Mouse (Mus musculus) CH12.LX (cell line): ENCODE measurements around the gene Nmral1. TPM values are rescaled to one million over a fixed set of nuclear protein-coding genes. Genes with fewer than 3 reads are reported as not detected.
"Not testable (repeated sequence)": the region's sequence is repeated elsewhere in the genome, so short reads cannot be mapped to it uniquely, and the experiment has no call there.

ENCODE experiments used
- DNase-seq: peaks from one replicate; pipeline ENCODE4 v3.0.0-alpha.2; 2013; ENCODE audit errors: extremely low read depth
- H3K27ac ChIP-seq: 2 replicates; pipeline ENCODE4 v1.5.1; 2012; ENCODE audit warnings: low read depth, mild to moderate bottlenecking, control low read depth, moderate library complexity; ENCODE audit not compliant: insufficient read depth
- H3K27me3 ChIP-seq: replicated peaks from 2 replicates; pipeline ENCODE3; 2012; ENCODE audit warnings: inconsistent platforms
- H3K36me3 ChIP-seq, 2 experiments: replicated peaks in 1 of 2; 2 replicates each; pipeline versions ENCODE3 to v1.6.1; 2012; ENCODE audit warnings: inconsistent platforms in 1 of 2, low read length in 1 of 2, mild to moderate bottlenecking in 1 of 2, mixed read lengths in 1 of 2, moderate library complexity in 1 of 2; ENCODE audit not compliant: control insufficient read depth in 1 of 2, insufficient read depth in 1 of 2
- H3K4me1 ChIP-seq, 2 experiments: 2 replicates each; pipeline ENCODE4 v1.6.1; 2012; ENCODE audit warnings: inconsistent platforms in 1 of 2, moderate library complexity in 1 of 2; ENCODE audit not compliant: insufficient read depth in 2 of 2, control insufficient read depth in 1 of 2
- H3K4me2 ChIP-seq: 2 replicates; pipeline ENCODE4 v1.6.1; 2012; ENCODE audit warnings: low read depth, mild to moderate bottlenecking, control low read depth; ENCODE audit not compliant: poor library complexity, insufficient read depth, severe bottlenecking
- H3K4me3 ChIP-seq, 3 experiments: fragments of 150-350 bp in 1 of 3; sonication (generic) in 1 of 3; replicated peaks in 1 of 3; 2 replicates each; pipeline versions ENCODE3 to v1.5.1; 2011 to 2012; ENCODE audit warnings: low read depth in 2 of 3, low read length in 2 of 3, mild to moderate bottlenecking in 2 of 3, moderate library complexity in 2 of 3, control low read depth in 1 of 3, improper control_type of control experiment in 1 of 3, inconsistent platforms in 1 of 3, mixed read lengths in 1 of 3; ENCODE audit not compliant: poor library complexity in 1 of 3
- H3K79me2 ChIP-seq: replicated peaks from 2 replicates; pipeline ENCODE4 v1.6.1; 2012; ENCODE audit warnings: mild to moderate bottlenecking, moderate library complexity; ENCODE audit not compliant: control insufficient read depth, poor library complexity, insufficient read depth, severe bottlenecking; ENCODE audit errors: extremely low read depth
- H3K9ac ChIP-seq: 2 replicates; pipeline ENCODE4 v1.6.1; 2012; ENCODE audit warnings: low read depth, mild to moderate bottlenecking, control low read depth, moderate library complexity; ENCODE audit not compliant: insufficient read depth
- H3K9me3 ChIP-seq: replicated peaks from 2 replicates; pipeline ENCODE3; 2012; ENCODE audit warnings: low read length, inconsistent platforms, mixed read lengths
- BHLHE40 ChIP-seq: IDR thresholded peaks from 2 replicates; pipeline ENCODE4 v1.6.1; 2011; ENCODE audit warnings: mild to moderate bottlenecking, low read depth, low read length, improper control_type of control experiment
- CHD1 ChIP-seq: IDR thresholded peaks from 2 replicates; pipeline ENCODE4 v1.6.1; 2012; ENCODE audit warnings: low read depth, low read length, improper control_type of control experiment, inconsistent platforms
- CHD2 ChIP-seq: IDR thresholded peaks from 2 replicates; pipeline ENCODE4 v1.6.1; 2011; ENCODE audit warnings: low read length, improper control_type of control experiment
- CTCF ChIP-seq, 2 experiments: IDR thresholded peaks in 1 of 2; conservative IDR thresholded peaks in 1 of 2; 2 replicates each; pipeline ENCODE4 v1.5.1; 2011 to 2012; ENCODE audit warnings: low read depth in 2 of 2, low read length in 2 of 2, improper control_type of control experiment in 1 of 2, inconsistent platforms in 1 of 2, mild to moderate bottlenecking in 1 of 2, moderate library complexity in 1 of 2
- E2F4 ChIP-seq: IDR thresholded peaks from 2 replicates; pipeline ENCODE4 v1.6.1; 2011; ENCODE audit warnings: low read depth, low read length, improper control_type of control experiment; ENCODE audit not compliant: insufficient replicate concordance
- ELF1 ChIP-seq: IDR thresholded peaks from 2 replicates; pipeline ENCODE4 v1.6.1; 2014; ENCODE audit warnings: low read depth, mild to moderate bottlenecking, inconsistent platforms, low read length, improper control_type of control experiment
- EP300 ChIP-seq: IDR thresholded peaks from 2 replicates; pipeline ENCODE4 v1.6.1; 2011; ENCODE audit warnings: low read length, improper control_type of control experiment
- ETS1 ChIP-seq: conservative IDR thresholded peaks from 2 replicates; pipeline ENCODE4 v1.6.1; 2012; ENCODE audit warnings: low read depth, mild to moderate bottlenecking, inconsistent platforms, low read length, improper control_type of control experiment, moderate library complexity
- GABPA ChIP-seq: IDR thresholded peaks from 2 replicates; pipeline ENCODE4 v1.6.1; 2012; ENCODE audit warnings: low read depth, low read length, improper control_type of control experiment, inconsistent platforms; ENCODE audit not compliant: insufficient replicate concordance
- HCFC1 ChIP-seq: IDR thresholded peaks from 2 replicates; pipeline ENCODE4 v1.6.1; 2012; ENCODE audit warnings: low read depth, mild to moderate bottlenecking, inconsistent platforms, low read length, improper control_type of control experiment
- IRF4 ChIP-seq: IDR thresholded peaks from 2 replicates; pipeline ENCODE4 v1.6.1; 2014; ENCODE audit warnings: low read depth, mild to moderate bottlenecking, inconsistent platforms, low read length, improper control_type of control experiment
- JUND ChIP-seq: conservative IDR thresholded peaks from 2 replicates; pipeline ENCODE4 v1.6.1; 2011; ENCODE audit warnings: low read depth, low read length, improper control_type of control experiment
- MAFK ChIP-seq: IDR thresholded peaks from 2 replicates; pipeline ENCODE4 v1.6.1; 2011; ENCODE audit warnings: low read length, improper control_type of control experiment; ENCODE audit not compliant: insufficient replicate concordance
- MAX ChIP-seq: IDR thresholded peaks from 2 replicates; pipeline ENCODE4 v1.6.1; 2011; ENCODE audit warnings: low read length, improper control_type of control experiment
- MAZ ChIP-seq: IDR thresholded peaks from 2 replicates; pipeline ENCODE4 v1.6.1; 2012; ENCODE audit warnings: low read depth, mild to moderate bottlenecking, inconsistent platforms, low read length, improper control_type of control experiment, moderate library complexity
- MXI1 ChIP-seq: IDR thresholded peaks from 2 replicates; pipeline ENCODE4 v1.6.1; 2011; ENCODE audit warnings: mild to moderate bottlenecking, low read depth, low read length, improper control_type of control experiment
- NRF1 ChIP-seq: IDR thresholded peaks from 2 replicates; pipeline ENCODE4 v1.6.1; 2014; ENCODE audit warnings: low read depth, mild to moderate bottlenecking, inconsistent platforms, low read length, improper control_type of control experiment, moderate library complexity
- PAX5 ChIP-seq: IDR thresholded peaks from 2 replicates; pipeline ENCODE4 v1.6.1; 2012; ENCODE audit warnings: low read length, inconsistent platforms, mixed read lengths
- POLR2A ChIP-seq: IDR thresholded peaks from 2 replicates; pipeline ENCODE4 v1.6.1; 2011; ENCODE audit warnings: low read depth, mild to moderate bottlenecking, improper control_type of control experiment, low read length
- POLR2AphosphoS2 ChIP-seq: IDR thresholded peaks from 2 replicates; pipeline ENCODE4 v1.6.1; 2011; ENCODE audit warnings: low read depth, low read length, improper control_type of control experiment
- RAD21 ChIP-seq: IDR thresholded peaks from 2 replicates; pipeline ENCODE4 v1.6.1; 2011; ENCODE audit warnings: low read depth, mild to moderate bottlenecking, low read length, improper control_type of control experiment, moderate library complexity
- RCOR1 ChIP-seq: conservative IDR thresholded peaks from 2 replicates; pipeline ENCODE4 v1.6.1; 2012; ENCODE audit warnings: low read depth, mild to moderate bottlenecking, inconsistent platforms, low read length, improper control_type of control experiment
- SMC3 ChIP-seq: IDR thresholded peaks from 2 replicates; pipeline ENCODE4 v1.6.1; 2011; ENCODE audit warnings: low read depth, low read length, improper control_type of control experiment
- TCF12 ChIP-seq: IDR thresholded peaks from 2 replicates; pipeline ENCODE4 v1.6.1; 2014; ENCODE audit warnings: low read depth, mild to moderate bottlenecking, inconsistent platforms, low read length, improper control_type of control experiment
- USF1 ChIP-seq: IDR thresholded peaks from 2 replicates; pipeline ENCODE4 v1.6.1; 2014; ENCODE audit warnings: low read depth, mild to moderate bottlenecking, inconsistent platforms, low read length, improper control_type of control experiment
- USF2 ChIP-seq: conservative IDR thresholded peaks from 2 replicates; pipeline ENCODE4 v1.6.1; 2011; ENCODE audit warnings: low read depth, low read length, improper control_type of control experiment
- ZC3H11A ChIP-seq: IDR thresholded peaks from 2 replicates; pipeline ENCODE4 v1.6.1; 2012; ENCODE audit warnings: low read depth, mild to moderate bottlenecking, inconsistent platforms, low read length, improper control_type of control experiment
- ZMIZ1 ChIP-seq: IDR thresholded peaks from 2 replicates; pipeline ENCODE4 v1.6.1; 2012; ENCODE audit warnings: low read depth, mild to moderate bottlenecking, inconsistent platforms, low read length, improper control_type of control experiment
- ZNF384 ChIP-seq: IDR thresholded peaks from 2 replicates; pipeline ENCODE4 v1.6.1; 2012; ENCODE audit warnings: low read depth, low read length, improper control_type of control experiment, inconsistent platforms
- dilution Hi-C: fragments of 300-500 bp; cut with MboI; formaldehyde crosslinking; loops from 2 replicates; pipeline ENCODE4 v1.14.3; 2020; ENCODE audit warnings: low sequenced_read_pairs; ENCODE audit not compliant: extremely low pct_unique_long_range_greater_than_20kb, extremely low pct_ligation_motif_present
- in situ Hi-C: fragments of 300-500 bp; cut with MboI; formaldehyde crosslinking; loops from 3 replicates; pipeline ENCODE4 v1.14.3; 2019; ENCODE audit warnings: low sequenced_read_pairs, low pct_ligation_motif_present, low pct_unique_long_range_greater_than_20kb, mixed read lengths
- polyA plus RNA-seq: library from polyadenylated mRNA; unstranded; fragments of >175 nt; gene quantifications from 2 replicates; pipeline ENCODE4 v1.2.1, GENCODE M21; 2012; ENCODE audit warnings: low read depth; ENCODE audit not compliant: insufficient read length
- total RNA-seq, 2 experiments: library from RNA; depleted of rRNA; stranded (reverse); fragments of 300-350 nt in 1 of 2; fragments of >200 nt in 1 of 2; gene quantifications; 2 replicates each; pipeline ENCODE4 v1.2.3; 2012 to 2014

Nmral1 gene
- total and polyA plus RNA-seq, 3 experiments = 2.4 to 20.0 (median 3.2) TPM

- H3K27me3 ChIP-seq, in situ Hi-C loops: not testable (repeated sequence)
- TF ChIP-seq CHD1 = peak; percentile 95
- 0 out of 2 replicates have a peak, but pooled peaks have one; percentile 4 for TF ChIP-seq ZMIZ1
- peak; percentile 26; the same call in 1 of the 2 replicates for TF ChIP-seq IRF4
- TF ChIP-seq, all 38 proteins: peak for 3; not testable (repeated sequence) for 35
- DNase-seq, H3K9me3 ChIP-seq, dilution Hi-C loops, H3K4me3 ChIP-seq, H3K9ac ChIP-seq, H3K4me2 ChIP-seq: not testable (repeated sequence)
- peaks cover 18 to 61% of the 10 kb centered on the region in 2 experiments for H3K4me1 ChIP-seq
- H3K36me3 ChIP-seq = peaks cover 9 to 17% of the 10 kb centered on the region in 2 experiments
- H3K27ac ChIP-seq = peak overlapping the region; percentile 12
- H3K79me2 ChIP-seq = peaks cover 22% of the 10 kb centered on the region
Observed at GRCm38 (mm10) chr16:4680922-4681455, 38.2 kb downstream of the Nmral1 start.

GRCm38 (mm10) chr16:4679121-4680018 is 39.8 kb downstream of the Nmral1 start, which contains the start of gene Coro7:
TSS of gene Coro7 (minus strand) at chr16:4679777.
- dilution Hi-C loops = no loop called here
- peak; percentile 99 for DNase-seq
- Histone ChIP-seq H3K4me1 (peaks cover 11 to 65% of the 10 kb centered on the region in 2 experiments), H3K79me2 (peaks cover 8% of the 10 kb centered on the region), H3K36me3 (peaks cover 21 to 29% of the 10 kb centered on the region in 2 experiments), H3K4me2 (peak within 1 kb of the TSS; percentile 88), H3K4me3 (peak within 1 kb of the TSS; percentile 70 to 97 (median 74)), H3K9me3 (no peaks in the 10 kb centered on the region), H3K27ac (peak within 1 kb of the TSS; percentile 10), H3K27me3 (no peaks in the 10 kb centered on the region), H3K9ac (peak within 1 kb of the TSS; percentile 50)
- in situ Hi-C loops = loop anchor here (5.0 kb wide), 1 partner anchor 122 kb away; the partner anchor contains the start of gene Tfap4
- TF ChIP-seq GABPA = no peak
- no peak for TF ChIP-seq RAD21
- no peak for TF ChIP-seq ZNF384
- TF ChIP-seq ZMIZ1 = peak; percentile 89; the same call in 1 of the 2 replicates
- peak; percentile 84; the same call in 1 of the 2 replicates for TF ChIP-seq MXI1
- TF ChIP-seq POLR2AphosphoS2 = peak; percentile 27; the same call in 1 of the 2 replicates
- peak; percentile 59 for TF ChIP-seq NRF1
- no peak for TF ChIP-seq CHD2
- TF ChIP-seq JUND = no peak
- no peak for TF ChIP-seq CTCF (conservative IDR thresholded peaks at IDR 0.05 in 1 of 2, IDR thresholded peaks at IDR 0.05 in 1 of 2; ENCODE audit: low read depth in 2 of 2, low read length in 2 of 2)
- TF ChIP-seq ELF1 = peak; percentile 48
- peak; percentile 58; the same call in 1 of the 2 replicates for TF ChIP-seq CHD1
- peak; percentile 67 for TF ChIP-seq EP300
- peak; percentile 73 for TF ChIP-seq IRF4
- 0 out of 2 replicates have a peak, but pooled peaks have one; percentile 23 for TF ChIP-seq MAFK
- TF ChIP-seq BHLHE40 = peak; percentile 99
- TF ChIP-seq ZC3H11A = no peak
- TF ChIP-seq RCOR1 = peak; percentile 24; the same call in 1 of the 2 replicates
- TF ChIP-seq TCF12 = peak; percentile 93; the same call in 1 of the 2 replicates
- peak; percentile 90 for TF ChIP-seq MAX
- peak; percentile 86 for TF ChIP-seq USF1
- peak; percentile 92 for TF ChIP-seq ETS1
- TF ChIP-seq PAX5 = no peak
- peak; percentile 53 for TF ChIP-seq HCFC1
- 0 out of 2 replicates have a peak, but pooled peaks have one; percentile 17 for TF ChIP-seq MAZ
- TF ChIP-seq POLR2A = peak; percentile 77
- no peak for TF ChIP-seq E2F4
- peak; percentile 72 for TF ChIP-seq USF2
- TF ChIP-seq SMC3 = no peak
